Mouse (Mus musculus) layer of hippocampus, postnatal 36 days (tissue): ENCODE results near the gene Gal3st2c. TPM values are rescaled to one million over a fixed set of nuclear protein-coding genes. Genes with fewer than 3 reads are reported as not detected.
A peak's percentile ranks its signal among the peaks of the same experiment; 100 is the strongest.
"Not testable (repeated sequence)": the region's sequence is repeated elsewhere in the genome, so short reads cannot be mapped to it uniquely, and the experiment has no call there.

Experiments used
- DNase-seq, 2 experiments: peaks; one replicate each; pipeline ENCODE4 v3.0.0; 2022
- total RNA-seq, 2 experiments: library from RNA; stranded (reverse); gene quantifications; 2 replicates each; pipeline ENCODE4 v1.2.3; 2021

Gal3st2c gene
- total RNA-seq, 2 experiments from 2014 or later = 0.08 to 0.10 TPM

GRCm38 (mm10) chr1:94046544-94046943 is 56.2 kb downstream of the Gal3st2c start:
- DNase-seq = no peak

GRCm38 (mm10) chr1:94051104-94051503 is 60.8 kb downstream of the Gal3st2c start:
- DNase-seq = no peak

DNA sequence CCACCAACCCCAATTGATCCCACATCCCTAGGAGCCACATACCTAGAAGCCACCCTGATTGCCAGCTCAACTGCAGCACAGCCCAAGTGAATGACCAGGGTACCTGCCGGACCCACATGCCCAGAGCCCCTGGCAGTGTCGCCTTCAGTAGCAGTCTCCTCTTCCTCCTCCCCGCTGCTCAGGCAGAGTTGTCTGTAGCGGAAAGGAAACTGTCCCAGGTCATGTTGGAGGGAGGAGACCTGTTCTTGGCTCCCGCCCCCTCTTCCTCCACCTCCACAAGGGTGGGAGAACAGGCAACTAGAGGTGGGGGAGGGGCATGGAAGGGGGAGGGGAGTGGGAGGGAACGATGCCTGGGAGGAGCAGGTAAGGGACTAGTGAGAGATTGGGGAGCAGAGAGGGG is 62.1 kb downstream of the Gal3st2c start, which contains the start of gene Pdcd1:
Gene Pdcd1 (minus strand): TSS at position 181 of the 400 bp plus-strand sequence.
- no peak for DNase-seq

GRCm38 (mm10) chr1:94053530-94054216 is 63.4 kb downstream of the Gal3st2c start:
- peak; percentile 62 to 72 for DNase-seq

DNA sequence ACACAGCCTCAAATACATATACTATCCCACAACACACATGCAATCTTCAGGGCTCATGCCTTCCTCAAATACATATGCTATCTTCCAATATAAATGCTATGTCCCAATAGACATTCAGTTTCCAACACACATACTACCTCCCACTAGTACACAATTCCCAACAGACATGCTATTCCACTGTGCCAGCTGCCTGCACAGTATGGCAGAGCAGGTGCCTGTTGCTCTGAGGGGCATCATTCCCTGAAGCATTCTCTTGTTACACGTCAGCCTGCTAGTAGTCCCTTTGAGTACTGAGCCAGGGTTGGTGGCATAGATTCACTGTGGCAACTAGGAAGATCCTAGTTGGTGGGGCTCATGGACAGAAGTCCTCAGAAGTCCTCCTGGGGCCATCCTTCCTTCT is 64.2 kb downstream of the Gal3st2c start:
- DNase-seq = peak in 1 of 2 experiments; percentile 18

DNA sequence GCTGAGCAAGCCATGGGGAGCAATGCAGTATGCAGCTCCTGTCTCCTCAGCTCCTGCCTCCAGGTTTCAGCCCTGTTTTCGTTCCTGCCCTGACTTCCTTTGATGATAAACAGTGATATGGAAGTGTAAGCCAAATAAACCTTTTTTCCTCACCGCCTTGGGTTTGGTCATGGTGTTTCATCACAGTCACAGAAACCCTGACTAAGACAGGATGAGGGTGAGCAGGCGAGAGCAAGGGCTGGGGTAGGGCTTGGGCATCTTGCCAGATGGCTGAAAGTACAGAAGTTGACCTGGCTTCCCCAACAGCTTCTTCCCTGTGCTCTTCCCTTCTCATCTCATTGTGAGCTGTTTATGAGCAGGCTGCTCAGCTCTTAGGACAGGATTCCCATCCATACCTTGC is 65.7 kb downstream of the Gal3st2c start:
- DNase-seq = no peak

DNA sequence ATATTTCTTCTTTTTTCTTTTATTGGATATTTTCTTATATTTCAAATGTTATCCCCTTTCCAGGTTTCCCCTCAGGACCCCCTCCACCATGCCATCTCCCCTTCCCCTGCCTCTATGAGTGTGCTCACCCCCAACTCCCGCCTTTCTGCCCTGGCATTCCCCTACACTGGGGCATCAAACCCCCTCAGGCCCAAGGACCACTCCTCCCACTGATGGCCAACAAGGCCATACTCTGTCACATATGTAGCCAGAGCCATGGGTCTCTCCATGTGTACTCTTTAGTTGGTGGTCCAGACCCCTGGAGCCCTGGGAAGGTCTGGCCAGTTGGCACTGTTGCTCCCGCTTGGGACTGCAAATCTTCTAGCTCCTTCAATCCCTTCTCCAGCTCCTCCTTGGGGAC is 67.1 kb downstream of the Gal3st2c start:
- no peak for DNase-seq

- not testable (repeated sequence) for DNase-seq
Observed at GRCm38 (mm10) chr1:94058281-94058680, 68.0 kb downstream of the Gal3st2c start.

Other genes starting within 250 kb of the Gal3st2c start
- gene Atg4b, start 239.0 kb upstream of the Gal3st2c start, total RNA-seq = 10 to 100 TPM; 79.8 to 84.8 TPM
- gene Thap4, start 235.6 kb upstream of the Gal3st2c start, total RNA-seq = 10 to 100 TPM; 34.2 to 34.3 TPM
- gene Dtymk, start 188.6 kb upstream of the Gal3st2c start, total RNA-seq = 10 to 100 TPM; 57.5 to 65.4 TPM
- gene Ing5, start 186.5 kb upstream of the Gal3st2c start, total RNA-seq = 10 to 100 TPM; 12.9 to 13.8 TPM
- 10 to 100 TPM; 16.1 to 18.5 TPM for gene D2hgdh, start 165.6 kb upstream of the Gal3st2c start, total RNA-seq
- gene Gal3st2, start 129.2 kb upstream of the Gal3st2c start, total RNA-seq = under 1 TPM; 0.40 to 0.46 TPM
- gene Gal3st2b, start 72.2 kb upstream of the Gal3st2c start, total RNA-seq = under 1 TPM in 1 of 2 experiments, not detected in 1; 0.57 TPM
- gene Neu4, start 29.9 kb downstream of the Gal3st2c start, total RNA-seq = 10 to 100 TPM; 10.4 to 12.3 TPM
- gene Pdcd1, start 62.0 kb downstream of the Gal3st2c start, total RNA-seq = not detected